Mouse (Mus musculus): Measurements from ENCODE around the gene Erbb4.
A peak's percentile ranks its signal among the peaks of the same experiment; 100 is the strongest.

Erbb4 gene

DNA sequence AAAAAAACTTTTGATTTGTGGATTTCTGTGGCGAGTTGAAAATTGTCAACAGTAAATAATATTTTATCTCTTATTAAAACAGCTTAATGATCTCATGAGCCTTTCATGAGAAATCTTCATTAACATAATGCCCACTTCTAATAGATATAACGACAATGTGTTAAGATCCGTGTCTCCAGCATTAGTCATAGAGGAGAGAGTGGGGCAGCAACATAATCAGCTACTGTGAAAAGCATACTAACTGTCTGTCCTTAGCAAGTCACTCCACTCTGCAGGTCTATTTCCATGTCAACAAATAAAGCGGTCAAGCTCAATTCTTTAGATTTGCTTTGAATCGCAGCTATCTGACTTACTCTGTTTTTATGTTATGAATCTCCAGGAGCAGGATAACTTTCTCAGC is 80.0 kb downstream of the Erbb4 start:
- no peak for DNase-seq (ENCODE audit: extremely low spot score, low spot score)

DNA sequence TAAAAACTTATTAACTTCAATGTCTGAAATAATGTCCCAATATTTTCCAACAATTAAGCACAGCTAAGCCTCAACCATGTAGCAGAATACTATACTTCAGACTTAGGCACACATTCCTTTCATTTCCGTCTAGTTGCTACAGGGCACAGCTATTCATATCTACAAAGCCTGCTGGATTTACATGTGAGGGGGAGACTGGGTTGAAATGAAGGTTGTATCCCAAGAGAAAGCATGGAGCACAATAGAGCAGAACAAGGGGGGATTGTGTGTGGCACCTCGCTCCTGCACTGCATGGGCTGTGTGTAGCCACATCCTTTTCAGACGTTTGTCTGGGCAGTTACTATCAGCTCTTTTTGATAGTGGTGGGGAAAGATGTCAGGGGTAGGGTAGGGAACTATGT is 83.0 kb downstream of the Erbb4 start:
- peak; percentile 17 for DNase-seq (ENCODE audit: extremely low spot score, low spot score)

DNA sequence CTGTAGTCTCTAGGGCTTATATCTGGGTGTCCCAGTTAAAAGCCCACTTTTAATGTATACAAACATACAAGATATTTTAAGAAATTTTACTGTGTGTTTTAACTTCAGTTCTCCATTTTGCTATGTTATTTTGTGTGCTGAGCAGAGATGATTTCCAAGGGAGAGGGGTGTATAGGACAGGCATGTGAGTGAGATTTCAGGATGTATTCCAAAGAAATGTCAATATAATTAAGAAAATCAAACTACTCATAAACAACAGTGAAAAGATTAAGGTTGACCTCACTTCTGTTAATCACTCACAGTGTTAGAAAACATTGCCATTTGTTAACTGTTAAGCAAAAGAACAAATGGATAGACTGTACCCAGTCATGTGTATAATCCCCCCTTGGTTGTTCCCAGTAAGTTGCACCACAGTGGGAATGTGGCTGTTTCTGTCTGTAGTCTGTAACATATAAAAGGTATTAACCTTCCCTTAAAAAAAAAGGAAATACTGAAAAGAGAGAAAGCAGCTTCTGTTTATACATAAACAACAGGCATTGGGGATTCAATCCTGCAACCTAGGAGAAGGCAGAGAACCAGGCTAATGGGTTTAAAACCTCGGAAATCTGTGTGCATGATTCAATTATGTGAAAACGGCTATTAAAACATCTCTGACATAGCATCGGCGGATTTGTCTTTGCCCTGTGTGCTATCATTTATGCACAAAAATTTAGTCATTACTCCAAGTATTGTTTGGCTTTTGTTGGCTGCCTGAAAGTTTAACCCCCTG is 84.5 kb downstream of the Erbb4 start:
- DNase-seq (ENCODE audit: extremely low spot score, low spot score) = no peak

DNA sequence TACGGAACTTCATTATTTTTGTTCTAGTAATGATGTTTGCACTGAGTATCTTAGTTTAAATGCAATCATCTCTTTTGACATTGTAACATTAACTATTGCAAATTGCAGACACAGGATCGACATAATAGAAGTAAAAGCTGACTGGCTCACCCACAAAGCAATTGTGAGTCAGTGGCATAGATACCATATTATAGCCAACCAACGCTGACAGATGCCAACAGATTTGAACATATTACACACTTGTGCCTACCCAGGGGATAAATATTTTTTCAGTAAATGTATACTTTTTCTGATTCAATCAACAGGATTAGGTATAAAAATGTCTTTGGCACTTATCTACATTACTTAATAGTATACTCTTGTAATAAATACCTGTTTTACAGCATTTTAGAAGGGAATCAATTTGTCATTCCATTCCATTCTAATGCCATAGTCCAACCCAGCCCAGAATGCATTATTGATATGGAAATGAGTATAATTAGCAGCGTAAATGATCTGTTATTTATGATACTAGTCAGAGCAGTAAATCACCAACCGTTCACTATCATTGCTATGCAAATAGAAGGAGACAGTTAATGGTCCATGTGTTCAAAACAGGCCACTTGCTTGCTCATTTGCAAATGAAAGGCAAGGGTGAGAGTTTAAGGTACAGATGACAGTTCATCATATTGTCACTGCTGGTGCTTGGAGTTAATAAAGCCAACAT is 97.9 kb downstream of the Erbb4 start:
- no peak for DNase-seq (ENCODE audit: extremely low spot score, low spot score)

DNA sequence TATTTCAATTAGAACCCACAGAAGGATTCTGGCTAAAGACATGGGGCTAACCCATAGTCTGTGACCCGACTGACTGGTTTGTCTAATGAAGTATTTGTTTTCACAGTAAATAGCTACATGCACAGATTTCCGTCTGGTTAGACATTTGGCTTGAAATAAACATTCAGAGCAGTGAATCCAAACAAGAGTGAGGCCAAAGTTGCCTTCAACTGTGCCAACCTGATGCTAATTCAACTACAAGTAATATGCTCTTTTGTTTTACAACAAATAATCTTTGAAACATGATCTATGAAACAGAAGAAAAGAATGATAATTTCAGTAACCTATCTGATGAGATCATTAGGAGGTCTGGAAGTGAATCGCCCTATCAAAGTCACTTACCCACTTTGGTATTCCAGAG is 106.5 kb downstream of the Erbb4 start:
- DNase-seq (ENCODE audit: extremely low spot score, low spot score) = no peak

DNA sequence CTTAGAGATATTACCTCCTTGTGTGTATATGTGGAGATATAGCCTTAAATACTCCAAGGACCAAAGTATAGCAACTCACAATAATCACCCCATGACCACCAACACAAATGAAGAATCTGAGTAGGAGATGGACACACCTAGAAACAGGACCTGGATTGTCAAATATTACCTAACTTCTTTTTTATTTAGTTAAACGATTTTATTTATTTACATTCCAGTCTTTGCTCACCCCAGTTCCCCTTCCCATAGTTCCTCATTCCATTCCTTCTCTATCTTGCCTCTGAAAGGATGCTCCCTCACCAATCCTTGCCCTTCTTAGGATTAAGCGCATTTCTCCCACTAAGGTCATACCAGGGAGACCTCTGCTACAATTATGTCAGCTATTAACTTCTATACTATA is 128.6 kb downstream of the Erbb4 start:
- DNase-seq (ENCODE audit: extremely low spot score, low spot score) = no peak

DNA sequence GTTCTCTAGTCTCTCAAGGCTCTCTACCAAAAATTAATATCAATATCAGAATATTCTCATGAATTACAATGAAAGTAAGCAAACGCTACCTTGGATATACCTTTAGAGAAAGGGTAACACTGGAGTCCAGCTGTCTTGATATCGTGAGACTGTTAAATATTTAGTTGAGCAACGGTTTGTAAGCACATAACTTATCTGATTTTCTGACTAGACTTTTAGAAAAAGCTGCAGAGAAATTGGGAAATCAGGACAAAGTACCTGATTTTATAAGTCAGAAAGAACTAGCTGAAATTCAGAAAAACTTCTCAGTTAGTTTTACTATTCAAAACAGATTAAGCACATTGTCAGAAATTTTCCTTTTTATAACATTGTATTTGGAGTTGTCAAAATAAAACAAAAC is 129.3 kb downstream of the Erbb4 start:
- DNase-seq (ENCODE audit: extremely low spot score, low spot score) = no peak

DNA sequence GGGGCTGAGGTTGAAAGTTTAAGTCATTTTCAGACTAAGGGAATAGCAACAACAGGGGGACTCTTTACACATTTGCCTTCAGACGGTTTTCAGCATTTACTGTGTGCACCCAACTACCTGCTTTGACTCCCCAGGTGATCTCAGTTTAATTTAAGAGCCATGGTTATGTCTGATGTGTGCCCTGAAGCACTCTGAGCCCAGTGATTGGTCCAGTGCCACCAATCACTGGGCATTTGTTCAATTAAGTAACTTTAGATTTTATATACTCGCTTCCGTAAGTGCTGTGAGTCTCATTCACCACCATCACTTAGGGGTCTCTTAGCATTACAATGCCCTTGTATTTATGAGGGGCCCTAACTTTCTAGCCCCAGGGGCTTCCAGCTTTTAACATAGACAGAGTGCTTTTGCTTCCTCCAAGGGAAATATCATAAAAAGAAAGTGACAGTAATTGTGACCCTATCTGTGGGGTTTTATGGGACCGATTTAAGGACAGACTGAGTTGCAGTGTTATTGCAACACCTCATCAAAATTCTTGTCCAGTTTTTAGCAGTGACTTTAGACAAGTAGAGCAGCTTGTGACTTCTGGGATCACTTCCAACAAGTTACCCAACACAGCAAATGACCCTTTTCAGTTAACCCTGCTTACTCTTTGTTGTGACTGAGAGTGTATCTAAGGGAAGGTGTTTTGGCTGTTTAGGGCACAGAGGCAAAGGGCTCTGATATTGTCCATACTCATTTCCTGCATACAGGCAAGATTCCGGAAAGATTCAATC is 134.3 kb downstream of the Erbb4 start:
- DNase-seq (ENCODE audit: extremely low spot score, low spot score) = no peak

DNA sequence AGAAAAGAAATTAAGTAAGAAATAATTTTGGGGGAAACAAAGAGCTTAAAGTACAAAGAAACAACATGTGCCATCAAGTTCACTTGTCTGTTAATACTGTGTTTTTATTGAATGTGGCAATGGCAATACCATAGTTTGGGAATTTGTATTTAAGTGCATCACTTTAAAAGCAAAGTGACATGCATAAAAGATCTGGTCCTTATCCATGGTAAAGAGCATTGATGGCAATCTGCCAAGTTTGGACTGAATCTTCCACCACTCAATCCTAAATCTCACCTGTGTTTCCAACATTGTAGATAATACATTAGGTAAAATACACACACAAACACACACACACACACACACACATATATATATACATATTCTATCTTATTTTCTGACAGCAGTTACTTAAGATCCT is 143.7 kb downstream of the Erbb4 start:
- DNase-seq (ENCODE audit: extremely low spot score, low spot score) = no peak

DNA sequence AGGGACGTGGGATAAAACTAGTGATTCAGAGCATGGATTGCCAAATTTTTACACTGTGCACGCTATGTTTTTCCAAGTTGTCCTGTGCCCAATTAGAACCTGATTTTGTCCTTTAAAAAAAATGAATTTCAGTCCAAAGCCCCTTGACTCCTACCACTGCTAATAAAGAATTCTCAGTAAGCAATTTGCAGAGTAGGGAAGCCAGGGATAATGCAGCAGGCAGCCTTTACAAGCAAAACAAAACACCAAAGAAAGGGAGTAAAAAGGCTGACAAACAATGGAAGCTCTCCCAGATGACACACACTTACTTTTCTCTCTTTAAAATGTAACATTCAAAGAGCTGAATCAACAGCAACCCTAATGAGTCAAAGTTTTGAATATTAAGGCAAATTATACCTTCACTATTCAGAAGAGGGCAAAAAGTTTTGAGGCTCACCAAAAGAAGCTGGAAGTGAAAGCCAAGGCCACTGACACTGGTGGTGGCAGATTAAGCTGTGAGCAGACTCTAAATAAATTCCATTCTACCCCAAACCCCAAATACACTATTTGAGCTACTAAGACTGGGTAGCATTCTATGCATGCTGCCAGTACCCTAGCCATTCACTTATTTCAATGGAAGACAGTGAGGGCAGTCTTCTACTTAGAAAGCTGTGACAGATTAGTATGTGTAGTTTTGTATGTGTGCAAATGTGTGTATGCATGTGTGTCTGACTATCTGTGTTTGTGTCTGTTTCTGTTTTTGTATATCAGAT is 146.3 kb downstream of the Erbb4 start:
- no peak for DNase-seq (ENCODE audit: extremely low spot score, low spot score)

DNA sequence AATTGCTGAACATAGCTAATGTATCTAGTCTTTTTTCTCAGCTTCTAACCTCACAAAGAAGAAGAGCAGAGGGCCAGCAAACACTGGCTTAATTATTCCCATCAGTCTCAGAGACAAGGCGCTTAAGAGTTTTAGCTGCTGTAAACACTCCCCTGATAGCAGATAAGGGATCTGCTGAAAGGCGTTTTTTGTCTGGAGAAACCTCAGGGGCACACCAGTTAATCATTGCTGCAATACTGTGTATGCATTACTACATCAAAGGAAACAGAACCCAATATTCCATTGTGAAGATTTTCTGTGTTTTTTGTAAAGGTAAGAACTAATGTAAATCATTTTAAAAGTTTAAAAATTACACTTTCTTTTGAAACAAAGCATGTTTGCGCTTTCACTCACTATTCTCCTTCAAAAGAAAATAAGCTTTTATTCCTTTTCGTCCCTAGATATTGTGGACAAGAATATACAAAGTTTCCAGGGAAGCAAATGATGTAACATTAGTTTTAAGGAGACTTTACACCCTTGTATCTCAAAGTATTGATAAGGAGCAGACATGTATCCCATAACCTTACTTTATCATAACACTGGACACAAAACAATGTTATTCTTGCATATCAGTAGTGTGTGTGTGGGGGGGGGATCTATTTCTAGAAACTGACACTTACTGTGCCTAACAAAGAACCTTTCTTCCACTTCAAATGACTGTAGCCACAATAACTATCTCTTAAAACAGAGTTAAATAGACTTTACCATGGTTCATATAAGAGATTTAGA is 150.9 kb downstream of the Erbb4 start:
- DNase-seq (ENCODE audit: extremely low spot score, low spot score) = no peak

DNA sequence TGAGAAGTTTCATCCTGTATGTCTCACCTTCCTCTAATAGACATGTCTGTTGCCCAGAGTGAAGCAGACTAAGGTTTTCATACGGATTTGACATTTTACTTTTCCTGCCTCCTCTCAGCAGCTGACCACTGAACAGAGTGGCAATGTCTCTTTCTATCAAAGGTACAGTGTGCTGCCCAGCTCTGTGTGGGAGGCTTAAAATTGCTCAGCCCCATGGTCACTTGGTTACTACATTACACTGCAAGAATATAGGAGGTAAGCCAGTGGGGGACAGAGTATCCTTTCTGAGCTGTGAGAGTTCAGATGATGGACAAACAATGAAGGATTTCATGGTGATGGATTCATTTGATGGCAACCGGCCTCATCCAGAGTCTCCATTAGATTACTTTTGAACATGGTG is 152.4 kb downstream of the Erbb4 start:
- DNase-seq (ENCODE audit: extremely low spot score, low spot score) = no peak

DNA sequence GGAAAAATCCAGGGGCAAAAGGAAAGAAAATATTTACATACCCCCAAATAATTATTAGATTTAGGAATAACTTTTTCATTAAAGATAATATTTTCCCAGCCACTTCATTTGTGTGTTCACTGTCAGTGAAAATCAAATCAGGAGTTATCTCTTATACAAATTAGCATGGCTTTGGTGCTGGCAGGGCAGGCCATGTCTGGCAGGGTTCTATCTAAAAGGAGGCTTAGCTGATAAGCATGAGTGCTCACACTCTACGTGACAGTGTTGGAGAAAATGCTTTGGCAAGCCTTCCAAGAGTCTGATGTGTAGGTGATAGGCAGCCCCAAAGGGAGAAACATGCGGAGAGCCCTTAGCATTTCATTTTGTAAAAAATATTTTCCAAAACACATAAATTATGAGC is 164.7 kb downstream of the Erbb4 start:
- DNase-seq (ENCODE audit: extremely low spot score, low spot score) = no peak

DNA sequence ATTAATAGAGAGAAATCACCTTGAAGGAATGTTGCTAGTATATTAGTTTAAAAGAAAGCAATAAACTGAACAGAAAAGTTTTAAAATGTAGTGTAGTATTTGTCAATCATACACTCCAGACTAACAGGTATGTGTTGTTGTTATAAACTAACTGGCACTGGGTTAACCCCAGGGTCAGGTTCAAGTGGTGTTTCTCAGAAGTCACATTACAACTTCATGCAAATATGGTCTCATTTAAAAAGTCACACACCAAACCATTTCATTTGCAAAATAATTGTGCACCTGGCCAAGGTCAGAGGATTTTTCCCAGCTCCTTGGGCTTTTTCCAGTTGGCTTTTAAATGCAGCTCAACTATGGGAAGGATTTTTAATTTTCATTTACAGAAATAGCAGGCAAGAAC is 173.1 kb downstream of the Erbb4 start:
- no peak for DNase-seq (ENCODE audit: extremely low spot score, low spot score)

DNA sequence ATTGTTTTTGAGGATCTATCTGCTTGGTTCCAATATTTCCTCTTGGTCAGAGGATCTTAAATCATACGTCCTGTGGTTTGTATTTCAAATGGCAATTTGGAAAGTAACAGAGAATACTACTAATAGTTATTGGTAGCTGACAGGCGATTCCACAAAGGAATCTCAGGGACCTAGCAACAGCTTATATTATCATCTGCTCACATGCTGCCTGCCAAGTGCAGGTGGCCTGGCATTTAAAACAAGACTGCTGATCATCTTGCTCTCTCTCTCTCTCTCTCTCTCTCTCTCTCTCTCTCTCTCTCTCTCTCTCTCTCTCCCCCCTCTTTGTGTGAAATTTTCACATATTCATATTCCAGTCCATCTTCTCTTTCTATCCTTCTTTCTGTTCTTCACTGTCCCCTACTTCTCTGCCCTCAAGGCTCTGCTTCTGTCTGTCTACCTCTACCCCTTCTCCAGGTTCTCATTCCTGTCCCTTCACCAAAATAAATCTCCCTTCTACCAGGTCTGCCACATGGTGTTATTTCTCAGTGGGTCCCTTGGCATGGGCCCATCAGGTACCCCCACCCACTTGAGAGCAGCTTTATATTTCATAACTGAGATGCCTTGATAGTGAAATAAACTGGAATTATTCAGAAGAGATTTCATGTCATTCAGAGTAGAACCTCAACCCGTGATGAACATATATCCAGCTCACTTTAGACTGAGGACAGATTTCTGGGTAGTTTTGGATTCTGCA is 174.4 kb downstream of the Erbb4 start:
- DNase-seq (ENCODE audit: extremely low spot score, low spot score) = no peak

DNA sequence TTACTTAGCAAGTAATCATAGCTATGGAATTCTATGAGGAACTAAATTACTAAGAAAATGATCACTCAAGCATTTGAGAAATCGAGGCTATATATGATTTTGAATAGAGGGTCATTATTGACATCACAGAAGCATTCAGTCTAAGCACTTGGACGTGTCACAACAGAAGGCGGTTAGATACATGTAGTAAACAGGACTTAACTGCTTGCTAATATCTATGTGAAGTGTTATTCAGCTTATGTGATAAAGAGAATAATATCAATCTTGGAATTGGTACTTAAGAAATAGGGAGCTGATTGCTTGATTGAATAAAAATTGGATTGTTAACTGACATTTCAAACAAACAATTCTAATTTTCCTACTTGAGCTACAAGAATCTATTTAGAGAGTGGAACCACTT is 190.0 kb downstream of the Erbb4 start:
- DNase-seq (ENCODE audit: extremely low spot score, low spot score) = no peak

DNA sequence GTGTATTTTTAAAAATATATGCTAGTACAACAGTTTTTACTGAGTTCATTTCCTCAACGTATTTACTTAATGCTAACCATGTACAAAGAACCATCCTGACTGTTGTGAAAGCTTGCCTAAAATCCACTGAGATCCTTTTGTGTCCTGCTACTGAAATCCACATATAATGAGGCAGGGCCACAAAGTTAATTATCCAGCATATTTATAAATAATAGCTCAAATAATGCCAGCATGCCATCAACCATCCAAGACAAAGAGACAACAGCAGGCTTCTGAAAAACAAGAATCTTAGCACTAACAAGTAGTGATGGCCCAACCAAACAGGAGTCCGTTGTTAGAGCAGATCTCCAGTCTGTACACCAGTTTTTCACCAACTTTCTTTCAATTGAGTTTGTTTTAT is 215.8 kb downstream of the Erbb4 start:
- no peak for DNase-seq (ENCODE audit: extremely low spot score, low spot score)

DNA sequence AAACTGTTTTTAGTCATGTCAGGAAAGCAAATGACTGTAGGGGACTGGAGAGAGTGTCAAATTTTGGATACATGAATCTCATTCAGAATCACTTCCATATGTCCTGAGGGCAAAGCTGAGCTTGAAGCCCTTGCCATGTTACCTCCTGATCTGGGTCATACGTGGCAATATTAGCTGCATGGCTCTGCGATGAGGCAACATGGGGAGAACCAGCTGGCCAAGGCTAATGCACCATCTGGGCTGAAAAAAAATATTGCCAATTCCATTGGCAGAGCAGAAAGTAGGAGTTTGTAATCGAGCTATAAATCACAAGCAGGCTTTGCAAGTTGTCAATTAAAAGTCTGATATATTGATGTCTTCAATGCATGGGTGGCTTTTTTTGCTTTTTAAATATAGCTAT is 221.0 kb downstream of the Erbb4 start:
- no peak for DNase-seq (ENCODE audit: extremely low spot score, low spot score)

DNA sequence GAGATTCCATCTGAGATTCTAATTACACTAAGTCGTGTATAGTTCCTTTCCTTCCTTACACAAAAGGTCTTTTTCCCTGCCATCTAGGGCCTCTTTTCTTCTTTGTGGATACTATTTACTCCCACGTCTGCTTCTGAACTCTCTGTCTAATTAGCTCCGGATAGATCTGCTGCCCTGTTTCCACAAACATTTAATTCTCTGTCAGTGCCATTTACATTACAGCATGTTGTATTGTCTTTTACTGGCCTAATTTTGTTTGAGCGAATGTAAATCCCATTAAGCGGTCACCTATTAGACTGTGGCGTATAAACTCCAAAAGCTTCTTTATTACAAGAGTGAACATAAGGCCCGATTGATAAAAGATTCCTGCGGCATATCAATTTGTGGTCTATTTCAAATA is 232.9 kb downstream of the Erbb4 start:
- no peak for DNase-seq (ENCODE audit: extremely low spot score, low spot score)

DNA sequence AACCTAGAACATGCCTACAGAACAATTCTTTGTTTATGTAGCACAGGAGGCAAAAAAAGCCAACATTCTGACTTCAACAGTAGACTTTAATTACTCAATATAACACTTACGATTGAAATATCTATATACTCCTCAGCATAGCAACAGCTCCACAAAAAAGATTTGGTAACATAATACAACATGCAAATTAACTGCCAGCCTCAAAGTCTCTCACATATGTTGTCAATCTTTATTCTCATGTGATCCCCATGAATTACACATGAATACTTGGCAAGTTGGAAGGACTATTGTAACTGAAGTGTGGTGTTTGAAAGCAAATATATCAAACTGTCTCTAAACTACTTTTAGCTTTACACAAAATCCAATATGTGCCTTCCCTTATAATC is 234.2 kb downstream of the Erbb4 start:
- no peak for DNase-seq (ENCODE audit: extremely low spot score, low spot score)

All from neural tube, embryonic 10.5 days (tissue).